Mouse (Mus musculus) embryonic stem cell, embryonic (primary cell): ENCODE results near the gene Kcnh7.

ENCODE experiments used
- CTCF ChIA-PET, 4 experiments: fragments of 300-600 bp in 2 of 4; fragments of 350-600 bp in 2 of 4; sonication (Branson Sonifier 250); formaldehyde crosslinking; loops; one replicate each; lab custom pipeline; 2022; ENCODE audit warnings: inconsistent platforms in 2 of 4; lab: Charles Lee
- POLR2A ChIA-PET, 4 experiments: fragments of 300-600 bp in 2 of 4; fragments of 350-600 bp in 2 of 4; sonication (Branson Sonifier 250); formaldehyde crosslinking; loops; one replicate each; lab custom pipeline; 2022; ENCODE audit warnings: antibody characterized with exemption in 4 of 4, inconsistent platforms in 1 of 4; lab: Charles Lee

Gene Kcnh7

GRCm38 (mm10) chr2:62662560-62662959 lies 521.5 kb downstream of the Kcnh7 start:
- ChIA-PET CTCF (interaction anchor here in 1 of 4 experiments (1.1 kb wide), 1 partner anchor 19 kb away, joined by 3 read pairs; no protein-coding TSS in a partner anchor), POLR2A (no interaction called here)

DNA sequence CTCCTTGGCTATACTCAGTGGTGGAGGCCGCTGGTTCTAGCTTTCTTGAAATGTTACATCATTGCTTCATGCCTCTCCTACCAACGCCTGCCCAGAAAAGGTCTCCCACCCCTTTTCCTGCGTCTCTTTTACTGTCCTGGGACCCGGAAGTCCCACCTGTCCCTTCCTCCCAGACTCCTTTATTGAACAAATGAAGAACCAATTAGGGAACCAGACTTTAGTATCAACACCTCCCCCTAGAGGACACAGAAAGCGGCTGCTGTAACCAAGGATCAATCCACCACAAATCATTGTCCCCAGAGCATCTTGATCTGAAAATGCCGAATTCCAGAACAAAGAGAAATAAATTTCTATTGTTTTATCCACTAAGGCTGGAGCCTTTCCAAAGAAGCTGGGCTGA lies 523.5 kb downstream of the Kcnh7 start:
- ChIA-PET CTCF (interaction anchor here in 2 of 4 experiments (1.2 to 1.8 kb wide), 3 partner anchors 14 to 17 kb away, joined by 3 to 11 read pairs (median 6); partner anchors contain the start of gene Ifih1 (in 1 of the 2)), POLR2A (interaction anchor here in 2 of 4 experiments (0.7 to 1.0 kb wide), 2 partner anchors 9 to 10 kb away, joined by 3 read pairs; no protein-coding TSS in a partner anchor)

DNA sequence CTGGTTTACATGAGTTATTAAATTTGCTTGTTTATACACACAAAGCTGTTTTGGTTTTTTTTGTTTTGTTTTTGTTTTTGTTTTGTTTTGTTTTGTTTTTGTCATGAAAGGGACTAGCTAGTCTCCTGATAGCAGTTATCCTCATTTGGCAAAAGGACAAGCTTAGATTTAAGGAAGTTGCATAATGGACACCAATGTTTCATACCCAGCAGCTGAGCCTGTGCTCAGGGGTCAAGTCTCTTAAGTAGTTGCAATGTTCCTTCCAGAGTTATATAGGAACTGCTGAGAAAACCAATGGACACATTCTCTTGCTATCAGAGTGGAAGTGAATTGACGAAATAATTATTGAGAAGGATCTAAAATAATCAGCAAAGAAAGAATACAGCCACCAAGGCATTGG lies 528.0 kb downstream of the Kcnh7 start:
- POLR2A ChIA-PET, result no interaction called here

DNA sequence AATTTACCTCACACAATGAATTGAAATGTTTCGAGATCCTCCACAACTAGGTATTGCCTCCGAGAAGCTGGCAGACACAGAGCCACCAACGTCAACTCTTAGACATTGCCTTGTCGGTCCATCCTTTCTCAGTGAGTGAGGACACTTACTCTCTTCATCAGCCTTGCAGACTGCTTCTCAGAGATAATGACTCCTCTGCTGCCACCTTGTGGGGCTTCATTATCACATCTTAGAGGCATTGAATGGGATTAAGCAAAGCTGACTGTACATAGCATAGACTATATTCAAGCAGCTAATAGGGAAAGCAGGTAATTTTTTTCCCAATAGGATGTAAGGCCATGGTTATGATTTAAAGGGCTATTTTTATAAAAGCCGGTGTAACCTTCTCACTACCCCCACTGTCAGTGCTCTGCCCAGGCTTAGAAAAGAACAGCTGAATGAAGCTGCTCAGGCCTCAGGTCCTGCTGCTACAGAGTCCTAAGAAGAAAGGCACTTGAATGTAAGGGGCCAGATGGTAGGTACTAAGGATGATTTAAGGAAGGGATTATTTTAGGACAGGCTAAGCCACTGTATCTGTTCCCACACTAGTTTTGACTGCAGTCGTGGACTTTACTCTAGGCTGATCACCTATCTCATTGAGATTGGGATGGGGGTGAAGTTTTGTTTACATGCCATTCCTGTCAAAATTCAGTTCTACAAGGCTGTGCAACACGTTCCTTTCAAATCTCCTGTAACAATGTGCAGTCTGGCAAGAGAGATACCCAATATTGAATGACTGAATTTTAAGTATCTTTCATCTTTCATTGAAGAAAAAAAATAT lies 529.4 kb downstream of the Kcnh7 start:
- POLR2A ChIA-PET, result no interaction called here
- CTCF ChIA-PET, result interaction anchor here (0.8 to 2.6 kb wide), 6 partner anchors 9 to 11 kb away, joined by 3 to 13 read pairs (median 4); partner anchors contain the start of genes Gca (in 1 of the 4) and Ifih1 (in 1 of the 4)

More for the DNA sequence above, 528.0 kb downstream of the Kcnh7 start:
- CTCF ChIA-PET, result interaction anchor here in 1 of 4 experiments (2.6 kb wide), 1 partner anchor 12 kb away, joined by 13 read pairs; no protein-coding TSS in a partner anchor

- POLR2A ChIA-PET, result no interaction called here
- CTCF ChIA-PET, result interaction anchor here in 1 of 4 experiments (1.0 kb wide), 1 partner anchor 9 kb away, joined by 3 read pairs; no protein-coding TSS in a partner anchor
Measured at GRCm38 (mm10) chr2:62652466-62652865, 531.6 kb downstream of the Kcnh7 start.

DNA sequence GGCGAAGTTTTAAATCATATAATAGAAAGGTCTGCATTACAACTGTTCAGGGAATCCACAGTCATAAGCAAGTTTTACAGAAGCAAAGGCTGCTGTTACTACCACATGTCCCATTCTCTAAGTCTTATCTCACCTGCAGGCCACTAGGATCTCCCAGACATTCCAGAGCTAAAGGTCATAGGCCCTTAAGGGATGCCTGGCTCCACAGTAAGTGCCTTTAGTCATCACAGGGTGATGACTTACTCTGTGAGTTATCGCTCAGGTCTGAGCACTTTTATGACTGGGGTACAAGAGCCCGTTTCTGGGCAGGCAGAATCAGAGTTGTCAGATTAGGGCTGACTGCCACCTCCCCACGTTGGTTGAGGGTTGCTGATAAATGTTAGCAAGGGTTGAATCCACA lies 532.2 kb downstream of the Kcnh7 start:
- ChIA-PET POLR2A (no interaction called here), CTCF (no interaction called here)

DNA sequence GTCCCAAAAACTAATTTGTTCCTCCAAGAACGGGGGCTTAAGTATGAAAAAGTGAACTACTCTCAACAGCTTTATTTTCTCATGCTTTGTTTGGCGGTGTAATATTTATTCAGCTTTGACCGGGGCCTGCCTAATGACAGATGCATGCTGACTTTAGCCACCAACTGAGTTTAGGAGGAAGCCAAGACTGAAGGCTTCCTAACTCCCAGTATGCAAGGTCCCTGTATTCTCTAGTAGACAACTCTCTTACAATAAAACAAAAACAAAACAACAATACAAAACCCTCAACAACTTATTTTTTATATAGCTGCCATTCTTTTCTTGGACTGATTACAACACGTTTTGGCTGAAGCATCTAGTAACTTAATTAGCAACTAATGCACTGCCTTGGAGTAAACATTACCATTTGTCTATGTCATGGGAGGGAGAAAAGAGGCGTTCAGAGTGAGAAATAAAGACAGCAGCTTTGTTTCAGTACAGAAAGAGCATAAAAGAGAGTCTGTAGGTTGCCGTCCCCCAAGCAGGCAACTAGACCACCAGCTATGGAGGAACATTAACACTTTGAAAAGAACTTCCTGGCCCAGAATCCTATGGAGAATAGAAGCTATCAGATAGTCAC lies 537.3 kb downstream of the Kcnh7 start:
- CTCF ChIA-PET, result interaction anchor here in 3 of 4 experiments (0.6 to 0.8 kb wide), 4 partner anchors 14 to 1926 kb away, joined by 3 read pairs; no protein-coding TSS in a partner anchor

DNA sequence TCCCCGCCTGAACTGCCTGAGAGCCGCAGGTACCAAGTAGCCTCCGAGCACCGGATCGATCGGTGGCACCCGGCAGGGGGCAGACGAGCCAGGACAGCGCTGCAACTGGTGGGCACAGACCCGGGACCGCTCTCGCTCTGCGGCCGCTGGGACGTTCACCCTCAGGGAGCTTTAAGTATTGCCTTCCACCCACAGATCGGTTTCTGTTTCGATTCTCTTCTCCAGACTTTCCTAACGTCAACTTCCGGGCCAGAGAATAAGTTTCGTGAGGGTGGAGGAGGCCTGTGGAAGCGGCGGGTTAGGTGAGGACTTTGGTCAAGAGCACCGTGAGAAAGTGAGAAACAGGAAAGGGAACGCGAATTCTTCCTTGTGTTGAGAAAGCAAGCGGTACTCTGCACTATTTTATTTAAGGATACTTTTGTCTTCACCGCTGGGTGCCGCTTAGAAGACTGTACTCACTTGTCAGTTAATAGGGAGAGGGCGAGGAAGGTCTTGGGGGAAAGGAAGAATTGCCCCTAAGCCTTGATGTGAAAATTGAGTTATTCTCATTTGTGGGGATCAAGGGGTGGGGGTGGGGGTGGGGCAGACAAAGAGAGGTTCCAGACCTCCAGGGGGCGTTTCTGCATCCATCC lies 538.0 kb downstream of the Kcnh7 start, which contains the start of gene Ifih1:
Gene Ifih1, minus strand, starts transcription at position 242 of the 632 bp plus-strand sequence.
- ChIA-PET POLR2A (no interaction called here), CTCF (interaction anchor here in 3 of 4 experiments (0.7 to 0.8 kb wide), 3 partner anchors 9 to 15 kb away, joined by 3 read pairs; no protein-coding TSS in a partner anchor)

More for the DNA sequence above, 537.3 kb downstream of the Kcnh7 start:
- POLR2A ChIA-PET, result interaction anchor here in 1 of 4 experiments (0.6 kb wide), 1 partner anchor 936 kb away, joined by 4 read pairs; no protein-coding TSS in a partner anchor

DNA sequence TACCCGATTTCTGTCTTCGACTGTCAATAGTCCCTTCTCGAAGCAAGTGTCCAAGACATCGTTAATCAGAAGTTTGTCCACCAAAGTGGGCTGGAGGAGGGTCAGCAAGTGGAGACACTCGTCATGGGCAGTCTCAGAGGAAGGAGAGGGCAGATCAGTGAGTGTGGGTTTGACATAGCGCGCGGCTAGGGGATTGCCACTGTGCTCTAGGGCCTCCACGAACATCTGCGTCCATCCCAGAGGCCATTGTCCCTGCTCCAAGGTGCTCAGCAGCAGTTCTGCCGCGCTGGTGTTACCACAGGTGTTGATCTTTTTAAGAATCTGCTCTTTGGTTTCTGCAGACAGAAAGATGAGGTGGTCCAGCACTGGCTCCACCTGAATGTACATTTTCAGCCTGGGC lies 538.6 kb downstream of the Kcnh7 start:
- POLR2A ChIA-PET, result no interaction called here
- CTCF ChIA-PET, result interaction anchor here in 2 of 4 experiments (0.7 to 0.8 kb wide), 2 partner anchors 10 to 15 kb away, joined by 3 read pairs; no protein-coding TSS in a partner anchor

DNA sequence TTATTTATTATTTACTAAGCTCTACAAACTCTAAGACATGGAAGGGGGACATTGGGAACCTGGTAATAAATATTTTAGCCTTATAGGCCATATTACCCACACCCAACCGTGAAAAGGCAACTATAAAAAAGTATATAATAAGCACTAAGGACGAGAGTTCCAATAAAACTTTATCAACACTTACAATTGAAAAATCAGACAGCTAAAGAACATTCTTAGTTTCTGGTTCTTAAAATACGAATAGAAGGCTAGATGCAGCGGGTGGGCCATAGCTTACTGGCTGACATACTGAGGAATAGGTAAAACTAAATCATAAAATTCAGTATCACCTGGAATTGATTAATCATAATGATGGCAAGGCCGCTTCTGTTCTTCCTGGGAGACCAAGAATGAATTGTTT lies 539.2 kb downstream of the Kcnh7 start:
- ChIA-PET POLR2A (no interaction called here), CTCF (interaction anchor here in 1 of 4 experiments (2.4 kb wide), 1 partner anchor 17 kb away, joined by 10 read pairs; no protein-coding TSS in a partner anchor)
